Mouse (Mus musculus) cerebellum, postnatal 36 days (tissue): ENCODE results near the gene Arl9.
"Not testable (repeated sequence)": the region's sequence is repeated elsewhere in the genome, so short reads cannot be mapped to it uniquely, and the experiment has no call there.

Experiments
- DNase-seq, 2 experiments: peaks; one replicate each; pipeline ENCODE4 v3.0.0; 2021 to 2022; ENCODE audit warnings: mixed read lengths in 2 of 2

Gene Arl9

GRCm38 (mm10) chr5:77004051-77004821 lies at the start of gene Arl9:
Gene Arl9 (plus strand): TSS chr5:77004055.
- DNase-seq = no peak

DNA sequence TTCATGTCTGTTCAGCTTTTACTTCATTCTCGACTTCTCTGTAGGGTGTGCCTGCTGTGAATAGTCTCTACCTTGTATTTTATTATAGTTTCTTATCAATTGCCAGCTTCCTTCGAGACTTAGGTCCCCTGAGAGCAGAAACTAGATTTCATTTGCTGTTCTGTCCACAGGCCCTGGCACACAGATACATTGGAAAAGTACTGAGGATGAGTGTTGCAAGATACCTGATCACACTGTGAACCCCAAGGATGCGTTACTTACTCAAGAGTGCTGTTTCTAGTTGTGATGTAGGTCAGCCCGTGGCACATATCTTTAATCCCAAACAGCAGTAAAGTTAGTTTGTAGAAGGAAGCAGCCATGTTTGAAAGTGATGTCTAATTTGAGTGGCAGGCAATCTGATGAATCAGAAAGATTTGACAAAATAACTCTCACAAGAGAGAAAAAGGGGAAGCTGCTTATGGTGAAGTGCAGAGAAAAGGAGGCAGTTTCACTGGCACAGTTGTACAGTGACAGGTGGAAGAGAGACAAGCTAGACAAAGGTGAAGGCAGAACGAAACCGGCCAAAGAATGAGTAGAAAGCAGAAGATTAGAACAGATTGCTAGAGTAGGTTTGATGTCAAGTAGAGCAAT lies 49.5 kb upstream of the Arl9 start:
- no peak for DNase-seq

- no peak for DNase-seq
These were observed 48.4 kb upstream of the Arl9 start for GRCm38 (mm10) chr5:76955474-76955873.

DNA sequence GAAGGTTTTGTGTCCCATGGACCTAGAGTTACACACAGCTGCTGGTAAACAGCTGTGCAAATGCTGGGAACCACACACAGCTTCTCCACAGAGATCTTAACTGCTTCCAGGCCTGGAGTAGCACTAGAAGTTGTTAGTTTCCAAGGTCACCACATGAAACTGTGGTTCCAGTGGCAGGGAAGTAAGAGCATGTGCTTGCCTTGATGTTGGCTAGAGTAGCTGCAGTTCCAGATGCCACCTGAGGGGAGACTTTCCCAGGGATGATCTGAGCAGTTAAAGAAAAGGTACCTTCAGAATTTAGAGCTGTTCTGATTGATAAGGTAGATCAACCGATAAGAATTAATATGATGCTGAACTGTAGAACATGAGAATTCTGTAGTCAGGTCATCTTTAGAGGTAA lies 45.9 kb upstream of the Arl9 start:
- no peak for DNase-seq

GRCm38 (mm10) chr5:76959587-76959986 lies 44.3 kb upstream of the Arl9 start:
- no peak for DNase-seq

GRCm38 (mm10) chr5:76962545-76962944 lies 41.3 kb upstream of the Arl9 start:
- DNase-seq = no peak

GRCm38 (mm10) chr5:76964651-76965050 lies 39.2 kb upstream of the Arl9 start:
- no peak for DNase-seq

- no peak for DNase-seq
These were observed 34.6 kb upstream of the Arl9 start for GRCm38 (mm10) chr5:76969250-76969649.

DNA sequence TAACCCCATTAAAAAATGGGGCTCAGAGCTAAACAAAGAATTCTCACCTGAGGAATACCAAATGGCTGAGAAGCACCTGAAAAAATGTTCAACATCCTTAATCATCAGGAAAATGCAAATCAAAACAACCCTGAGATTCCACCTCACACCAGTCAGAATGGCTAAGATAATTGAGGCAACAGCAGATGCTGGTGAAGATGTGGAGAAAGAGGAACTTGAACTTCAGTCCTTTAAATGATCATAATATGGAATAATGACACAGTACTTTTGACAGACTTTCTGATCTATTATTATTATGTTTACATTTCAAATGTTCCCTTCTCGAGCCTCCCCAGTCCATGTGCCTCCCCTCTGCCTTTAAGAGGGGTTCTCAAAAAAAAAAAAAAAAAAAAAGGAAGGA lies 32.7 kb upstream of the Arl9 start:
- DNase-seq = not testable (repeated sequence)

DNA sequence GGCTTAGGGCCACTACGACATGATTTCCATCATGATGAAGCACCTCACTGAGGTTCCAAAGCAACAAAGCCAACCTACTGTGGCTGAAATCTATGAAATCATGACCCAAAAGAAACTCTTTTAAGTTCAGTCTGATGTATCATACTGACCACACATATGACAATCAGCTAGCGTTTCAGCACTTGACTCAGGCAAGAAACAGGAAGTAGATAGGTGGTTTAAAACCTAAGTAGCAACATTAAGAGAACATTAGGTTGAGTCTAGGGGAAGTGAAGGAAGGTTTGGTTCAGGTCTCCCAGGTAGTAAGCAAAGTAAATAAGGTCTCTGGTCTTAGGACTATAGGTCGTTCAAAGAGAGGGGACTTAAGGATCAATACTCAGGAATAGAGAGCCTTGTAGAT lies 30.4 kb upstream of the Arl9 start:
- DNase-seq = no peak

- DNase-seq = no peak
These were observed 29.7 kb upstream of the Arl9 start for GRCm38 (mm10) chr5:76974207-76974553.

- peak; percentile 82 to 85 for DNase-seq
These were observed 29.1 kb upstream of the Arl9 start, which contains the start of gene Srp72 for GRCm38 (mm10) chr5:76974554-76975285. Gene Srp72 (plus strand): TSS chr5:76974683.

DNA sequence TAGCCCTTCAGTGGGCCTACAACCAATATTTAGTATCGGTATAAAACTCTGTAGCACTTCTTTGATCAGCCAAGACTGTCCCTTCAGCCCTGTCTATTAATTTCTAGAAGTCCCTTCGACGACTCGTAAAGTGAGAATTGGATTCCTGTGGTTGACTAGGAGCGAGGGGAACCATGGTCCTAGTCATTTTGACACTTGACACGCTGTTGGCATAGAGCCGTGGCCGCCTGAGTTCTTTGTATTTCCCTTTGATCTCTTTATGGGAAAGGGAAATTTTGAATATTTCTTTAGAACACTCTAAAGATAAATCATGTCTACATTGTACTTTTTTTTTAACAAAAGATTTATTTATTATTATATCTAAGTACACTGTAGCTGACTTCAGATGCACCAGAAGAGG lies 28.1 kb upstream of the Arl9 start:
- DNase-seq = no peak

DNA sequence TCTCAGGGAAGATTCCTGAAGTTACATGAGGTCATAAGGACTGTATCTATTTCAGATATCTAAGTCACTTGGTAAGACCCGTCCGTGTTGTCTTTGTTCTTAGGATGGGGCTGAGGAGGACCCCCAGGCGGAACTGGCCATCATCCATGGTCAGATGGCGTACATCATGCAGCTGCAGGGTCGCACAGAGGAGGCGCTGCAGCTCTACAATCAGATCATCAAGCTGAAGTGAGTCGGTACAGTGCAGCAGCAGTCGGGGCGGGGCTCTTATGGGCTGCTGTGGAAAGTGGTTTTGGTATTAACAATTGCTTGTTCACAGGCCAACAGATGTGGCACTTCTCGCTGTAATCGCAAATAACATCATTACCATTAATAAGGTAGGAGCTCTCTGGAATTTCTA lies 19.8 kb upstream of the Arl9 start:
- no peak for DNase-seq

DNA sequence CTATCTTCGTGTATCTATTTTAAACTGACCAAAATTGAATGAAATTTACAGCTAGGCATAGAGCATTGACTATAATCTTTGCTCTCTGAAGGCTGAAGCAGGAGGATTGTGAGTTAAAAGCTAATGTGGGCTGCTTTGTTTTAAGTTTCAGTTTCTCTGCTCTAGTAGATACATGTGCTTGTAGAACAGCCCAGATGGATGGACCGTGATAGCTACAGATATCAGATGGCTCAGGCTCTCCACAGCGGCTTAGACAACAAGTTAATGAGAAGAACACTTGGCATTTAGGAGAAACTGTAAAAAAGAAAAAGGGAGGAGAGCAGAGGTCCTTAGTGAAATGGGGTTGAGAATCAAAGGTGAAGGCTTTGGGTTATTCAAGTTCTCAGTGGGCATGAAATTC lies 13.1 kb upstream of the Arl9 start:
- DNase-seq = no peak

GRCm38 (mm10) chr5:76993174-76993814 lies 10.6 kb upstream of the Arl9 start:
- DNase-seq = no peak

- DNase-seq = no peak
These were observed 5.4 kb upstream of the Arl9 start for GRCm38 (mm10) chr5:76998416-76998815.

GRCm38 (mm10) chr5:77001192-77001591 lies 2.7 kb upstream of the Arl9 start:
- DNase-seq = no peak

GRCm38 (mm10) chr5:77010352-77010751 lies 6.5 kb downstream of the Arl9 start:
- DNase-seq = no peak

- no peak for DNase-seq
These were observed 7.2 kb downstream of the Arl9 start for GRCm38 (mm10) chr5:77011082-77011481.

DNA sequence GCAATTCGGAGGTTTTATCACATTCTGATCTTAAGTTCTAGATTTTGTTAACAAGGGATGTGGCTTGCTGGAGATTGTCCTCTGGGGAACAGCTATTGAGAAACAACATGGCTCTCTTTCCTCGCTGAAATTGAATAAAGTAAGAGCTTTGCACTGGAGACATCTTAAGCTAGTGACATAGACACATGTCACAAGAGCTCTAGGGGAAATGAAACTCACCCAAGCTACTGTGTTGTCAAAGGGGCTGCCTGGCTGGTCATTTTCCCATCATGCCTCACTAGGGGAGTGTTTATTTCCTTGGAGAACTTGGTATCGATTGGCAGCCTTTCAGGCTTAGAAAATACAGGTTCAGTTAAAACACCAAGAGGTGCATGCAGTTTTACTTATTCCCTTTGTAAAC lies 9.3 kb downstream of the Arl9 start:
- no peak for DNase-seq

DNA sequence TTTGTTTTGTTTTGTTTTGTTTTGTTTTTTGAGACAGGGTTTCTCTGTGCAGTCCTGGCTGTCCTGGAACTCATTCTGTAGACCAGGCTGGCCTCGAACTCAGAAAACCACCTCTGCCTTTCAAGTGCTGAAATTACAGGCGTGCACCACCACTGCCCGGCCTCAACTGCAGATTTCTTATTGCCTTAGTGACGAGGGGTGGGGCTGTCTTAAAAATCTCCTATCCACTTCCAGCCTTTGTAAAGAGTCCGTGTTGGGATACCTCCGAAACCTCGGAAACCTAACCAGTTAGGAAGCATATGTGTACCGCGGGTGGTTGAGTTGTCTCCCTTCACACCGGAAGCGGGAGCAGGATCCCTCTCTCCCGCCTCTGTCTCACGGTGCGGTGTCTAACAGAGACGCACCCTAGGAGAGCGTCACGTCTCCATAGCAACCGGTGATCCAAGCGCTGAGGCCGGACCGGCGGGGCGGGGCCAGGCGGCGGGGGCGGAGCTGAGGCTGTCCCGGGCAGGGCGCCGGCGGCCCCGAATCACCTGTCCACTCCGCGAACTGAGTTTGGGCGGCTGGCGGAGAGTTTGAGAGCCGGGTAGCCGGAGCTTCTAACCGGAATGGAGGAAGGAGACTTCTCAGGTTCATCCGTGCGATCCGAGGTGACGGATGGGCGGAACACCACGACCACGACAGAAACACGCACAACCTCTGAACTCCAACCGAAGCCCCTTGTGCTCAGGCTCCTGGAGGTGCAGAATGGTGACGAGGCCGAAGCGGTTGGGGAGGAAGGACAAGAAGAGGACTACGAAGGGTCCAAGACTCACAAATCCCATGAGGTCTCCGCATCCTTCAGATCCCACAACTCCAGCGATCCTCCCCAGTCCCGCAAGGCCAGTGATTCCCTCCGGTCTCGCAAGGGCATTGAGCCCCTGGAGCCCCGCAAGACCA lies 12.0 kb downstream of the Arl9 start, which contains the start of gene Thegl:
Thegl (plus strand) TSS at position 480 of the 939 bp plus-strand sequence.
- peak; percentile 63 to 67 for DNase-seq
